Comparison of ENCODE assay signal across 8 mouse cellular contexts in genomic region chr7:144943254-144943653, GRCm38 (mm10). TPM values are rescaled to one million over a fixed set of nuclear protein-coding genes. Genes with fewer than 3 reads are reported as not detected.
DNase-seq lines count a peak whose midpoint lies in the region; ATAC-seq and TF ChIP-seq lines count a peak whose summit lies in the region.

No protein-coding gene starts in this region.

- H3K9ac ChIP-seq in intestine, postnatal 0 days (ENCODE audit: low read depth, low read length): no peak overlapping the region
- H3K9ac ChIP-seq in liver, embryonic 11.5 days (ENCODE audit: low read depth, low read length): peak overlapping the region; percentile 53; the same call in 1 of the 2 replicates
- 0 out of 2 replicates have a peak overlapping the region, but pooled peaks have one; percentile 19 for H3K9ac ChIP-seq in midbrain, postnatal 0 days (replicated peaks; ENCODE audit: low read length, poor library complexity, severe bottlenecking)

- peaks cover 9% of the 10 kb centered on the region; the same call in 1 of the 2 replicates for H3K27me3 ChIP-seq in intestine, postnatal 0 days (replicated peaks; ENCODE audit: control insufficient read depth, insufficient read depth, low read length)
- H3K27me3 ChIP-seq in liver, embryonic 11.5 days (replicated peaks; ENCODE audit: control insufficient read depth, insufficient read depth, low read length): peaks cover 54% of the 10 kb centered on the region
- H3K27me3 ChIP-seq in midbrain, postnatal 0 days (ENCODE audit: insufficient read depth, low read length): peaks cover 37% of the 10 kb centered on the region
- peaks cover 19% of the 10 kb centered on the region for H3K27me3 ChIP-seq in thymus, adult 2 months (ENCODE audit: control insufficient read depth, insufficient read depth, low read length)

- peaks cover 22% of the 10 kb centered on the region for H3K4me1 ChIP-seq in intestine, postnatal 0 days (replicated peaks; ENCODE audit: control insufficient read depth, insufficient read depth, low read length)
- peaks cover 12% of the 10 kb centered on the region; the same call in 1 of the 2 replicates for H3K4me1 ChIP-seq in liver, embryonic 11.5 days (replicated peaks; ENCODE audit: control insufficient read depth, insufficient read depth, low read length)
- peaks cover 13% of the 10 kb centered on the region for H3K4me1 ChIP-seq in midbrain, postnatal 0 days (ENCODE audit: insufficient read depth, low read length)
- H3K4me1 ChIP-seq in thymus, adult 2 months (replicated peaks; ENCODE audit: control insufficient read depth, insufficient read depth, low read length): peaks cover 14% of the 10 kb centered on the region; the same call in 1 of the 2 replicates

- H3K4me2 ChIP-seq in intestine, postnatal 0 days (replicated peaks; ENCODE audit: low read depth): peak overlapping the region; percentile 92
- peak overlapping the region; percentile 76 for H3K4me2 ChIP-seq in liver, embryonic 11.5 days
- H3K4me2 ChIP-seq in midbrain, postnatal 0 days (ENCODE audit: low read depth, low read length, poor library complexity, severe bottlenecking): peak overlapping the region; percentile 93

- no peaks in the 10 kb centered on the region for H3K9me3 ChIP-seq in intestine, postnatal 0 days (ENCODE audit: control insufficient read depth)
- H3K9me3 ChIP-seq in liver, embryonic 11.5 days (ENCODE audit: control insufficient read depth, low read length): no peaks in the 10 kb centered on the region
- no peaks in the 10 kb centered on the region for H3K9me3 ChIP-seq in midbrain, postnatal 0 days (ENCODE audit: low read length)

- peak; percentile 50 for ATAC-seq in intestine, postnatal 0 days
- ATAC-seq in liver, embryonic 11.5 days (replicated peaks; ENCODE audit: low FRiP score): peak; percentile 49; the same call in 1 of the 2 replicates
- ATAC-seq in midbrain, postnatal 0 days (ENCODE audit: low FRiP score): peak; percentile 50

- no peaks in the 10 kb centered on the region for H3K36me3 ChIP-seq in intestine, postnatal 0 days (ENCODE audit: control insufficient read depth, insufficient read depth)
- H3K36me3 ChIP-seq in liver, embryonic 11.5 days (ENCODE audit: control insufficient read depth, insufficient read depth, low read length): no peaks in the 10 kb centered on the region
- no peaks in the 10 kb centered on the region for H3K36me3 ChIP-seq in midbrain, postnatal 0 days (ENCODE audit: insufficient read depth, low read length)
- no peaks in the 10 kb centered on the region for H3K36me3 ChIP-seq in thymus, adult 2 months (ENCODE audit: control insufficient read depth, insufficient read depth, low read length)

- TF ChIP-seq POLR2A in thymus, adult 2 months (IDR thresholded peaks at IDR 0.05; ENCODE audit: control insufficient read depth, extremely low read depth, insufficient read depth, low read length, poor library complexity): no peak

- peak; percentile 63 for TF ChIP-seq CTCF in intestine, postnatal 0 days (IDR thresholded peaks at IDR 0.05; ENCODE audit: low read depth)
- peak; percentile 54 for TF ChIP-seq CTCF in midbrain, postnatal 0 days (IDR thresholded peaks at IDR 0.05)
- TF ChIP-seq CTCF in thymus, adult 2 months (IDR thresholded peaks at IDR 0.05; ENCODE audit: borderline replicate concordance, control insufficient read depth, extremely low read depth, insufficient read depth, low read length, poor library complexity): 0 out of 2 replicates have a peak, but pooled peaks have one; percentile 28

- DNase-seq in left cerebral cortex, adult 18-20 months (ENCODE audit: low spot score in 2 of 2): peak; percentile 70 to 77
- DNase-seq in left cerebral cortex, adult 11 months (ENCODE audit: low spot score): no peak
- peak; percentile 96 for DNase-seq in embryo, embryonic 11 days
- DNase-seq in heart, adult 18-20 months: peak; percentile 84
- peak; percentile 76 for DNase-seq in liver, embryonic 11.5 days (ENCODE audit: low spot score)
- DNase-seq in midbrain, postnatal 0 days (ENCODE audit: low spot score): peak; percentile 79
- peak; percentile 63 for DNase-seq in thymus, adult 2 months

- H3K4me3 ChIP-seq in intestine, postnatal 0 days (ENCODE audit: low read depth, low read length): peak overlapping the region; percentile 57
- H3K4me3 ChIP-seq in liver, embryonic 11.5 days (ENCODE audit: low read depth, low read length): peak overlapping the region; percentile 38
- H3K4me3 ChIP-seq in midbrain, postnatal 0 days (ENCODE audit: low read depth, low read length): peak overlapping the region; percentile 47
- H3K4me3 ChIP-seq in thymus, adult 2 months (ENCODE audit: control insufficient read depth, insufficient read depth, low read length): peak overlapping the region; percentile 14; the same call in 1 of the 2 replicates

- no peak overlapping the region for H3K27ac ChIP-seq in intestine, postnatal 0 days (ENCODE audit: low read depth, low read length)
- peak overlapping the region; percentile 1; the same call in 1 of the 2 replicates for H3K27ac ChIP-seq in liver, embryonic 11.5 days (ENCODE audit: low read depth, low read length)
- no peak overlapping the region for H3K27ac ChIP-seq in midbrain, postnatal 0 days (ENCODE audit: low read depth, low read length)
- H3K27ac ChIP-seq in thymus, adult 2 months (ENCODE audit: control insufficient read depth, insufficient read depth, low read length): no peak overlapping the region

- WGBS in intestine, postnatal 0 days: under 1% methylated on average over 44 of the region's 45 CpGs
- under 1% methylated on average over 45 of the region's 45 CpGs for WGBS in liver, embryonic 11.5 days
- under 1% methylated on average over 45 of the region's 45 CpGs for WGBS in midbrain, postnatal 0 days
- under 1% methylated on average over 45 of the region's 45 CpGs for WGBS in thymus, adult 2 months

RNA-seq across cellular contexts. Expression of gene Ccnd1, which starts 3.5 kb away (rescaled TPM):
- 10 to 100 TPM; 42.9 to 57.5 TPM for total RNA-seq in left cerebral cortex, adult 18-20 months (2021)
- total RNA-seq in heart, adult 18-20 months (2021): 10 to 100 TPM; 38.3 to 62.8 TPM
- polyA plus RNA-seq in intestine, postnatal 0 days (2015; fragmentation: Nextera tagmentation; extraction: Ambion mirVana): 41.5 and 42.9 TPM in 2 replicates
- polyA plus RNA-seq in liver, embryonic 11.5 days (2014; fragmentation: Nextera tagmentation; extraction: Ambion mirVana): 60.5 and 69.2 TPM in 2 replicates
- 26.3 and 32.8 TPM in 2 replicates for total RNA-seq in midbrain, postnatal 0 days (2014; rRNA removed)
- polyA plus RNA-seq in midbrain, postnatal 0 days (2015; fragmentation: Nextera tagmentation; extraction: Ambion mirVana): 17.9 and 18.5 TPM in 2 replicates
- polyA plus RNA-seq in thymus, adult 2 months (2012; rRNA removed): 14.4 and 21.7 TPM in 2 replicates

RNA-seq across cellular contexts. Expression of gene LTO1, which starts 28.4 kb away (rescaled TPM):
- total RNA-seq in left cerebral cortex, adult 18-20 months (2021): 10 to 100 TPM; 27.0 to 27.2 TPM
- total RNA-seq in heart, adult 18-20 months (2021): 10 to 100 TPM; 18.1 to 18.3 TPM
- polyA plus RNA-seq in intestine, postnatal 0 days (2015; fragmentation: Nextera tagmentation; extraction: Ambion mirVana): 16.2 and 21.1 TPM in 2 replicates
- 16.2 and 20.9 TPM in 2 replicates for polyA plus RNA-seq in liver, embryonic 11.5 days (2014; fragmentation: Nextera tagmentation; extraction: Ambion mirVana)
- 19.2 and 19.8 TPM in 2 replicates for total RNA-seq in midbrain, postnatal 0 days (2014; rRNA removed)
- polyA plus RNA-seq in midbrain, postnatal 0 days (2015; fragmentation: Nextera tagmentation; extraction: Ambion mirVana): 17.9 and 18.9 TPM in 2 replicates
- polyA plus RNA-seq in thymus, adult 2 months (2012; rRNA removed): 23.5 and 26.6 TPM in 2 replicates

RNA-seq across cellular contexts. Expression of gene Fgf15, which starts 46.9 kb away (rescaled TPM):
- not detected for total RNA-seq in left cerebral cortex, adult 18-20 months (2021)
- not detected for total RNA-seq in heart, adult 18-20 months (2021)
- 51.7 and 76.9 TPM in 2 replicates for polyA plus RNA-seq in intestine, postnatal 0 days (2015; fragmentation: Nextera tagmentation; extraction: Ambion mirVana)
- polyA plus RNA-seq in liver, embryonic 11.5 days (2014; fragmentation: Nextera tagmentation; extraction: Ambion mirVana): 0.12 and 0.43 TPM in 2 replicates
- 7.9 and 9.3 TPM in 2 replicates for total RNA-seq in midbrain, postnatal 0 days (2014; rRNA removed)
- 3.8 and 5.1 TPM in 2 replicates for polyA plus RNA-seq in midbrain, postnatal 0 days (2015; fragmentation: Nextera tagmentation; extraction: Ambion mirVana)
- 0.40 and 0.42 TPM in 2 replicates for polyA plus RNA-seq in thymus, adult 2 months (2012; rRNA removed)
